Mouse (Mus musculus): ENCODE measurements at regions not wholly inside any gene's neighbourhood (a gene's known extent, or its start where the extent isn't known, plus 50 kb on each side); places are given as distances from the start of the nearest gene placed in this dataset.

DNA sequence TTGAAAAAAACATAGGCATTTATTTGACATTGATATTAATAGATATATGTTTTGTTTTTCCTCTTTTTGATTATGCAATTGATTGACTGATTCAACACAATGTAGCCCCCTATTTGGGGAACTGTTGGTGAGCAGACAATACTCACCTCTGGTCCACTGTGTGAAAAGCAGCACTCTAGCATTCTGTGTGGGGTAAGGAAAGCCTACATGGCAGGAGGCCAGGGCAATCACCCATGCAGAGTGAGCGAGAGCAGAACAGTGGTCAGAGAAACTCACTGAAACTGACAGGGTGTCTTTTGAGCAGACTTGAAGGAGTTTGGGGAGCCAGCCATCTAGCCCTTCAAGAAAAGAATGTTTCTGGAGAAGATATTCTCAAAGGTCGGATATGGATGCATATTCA, 73.2 kb upstream of the Azi2 start:
- DNase-seq (ENCODE audit: low spot score) = no peak

DNA sequence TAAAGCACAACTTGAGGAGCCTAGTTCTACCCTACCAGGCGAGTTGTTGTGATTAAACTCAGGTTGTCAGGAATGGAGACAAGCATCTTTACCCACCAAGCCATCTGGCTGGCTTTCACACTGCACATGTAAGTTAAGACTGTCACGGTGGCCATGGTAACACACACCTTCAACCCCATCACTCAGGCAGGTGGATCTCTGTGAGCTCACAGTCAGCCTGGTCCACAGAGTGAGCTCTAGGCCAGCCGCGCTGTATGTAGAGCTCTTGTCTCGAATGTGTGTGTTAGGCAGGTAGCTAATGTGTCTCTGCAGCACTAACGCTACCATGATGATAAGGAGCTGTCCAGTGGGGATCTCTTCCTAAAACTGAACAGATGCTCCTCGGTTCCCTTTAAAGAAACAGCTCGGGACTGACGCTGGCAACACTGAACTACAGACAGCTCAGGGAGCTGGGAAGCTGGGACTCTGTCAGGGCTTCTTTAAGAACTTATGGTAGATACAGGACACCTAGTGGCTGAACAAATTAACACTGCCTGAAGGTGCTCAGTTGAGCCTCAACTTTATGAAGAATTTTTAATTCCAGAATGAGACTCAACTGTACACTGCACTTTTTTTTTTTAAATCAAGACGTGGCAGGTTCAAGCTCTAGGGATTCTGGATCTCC, 73.8 kb upstream of the Azi2 start:
- DNase-seq (ENCODE audit: low spot score) = no peak

DNA sequence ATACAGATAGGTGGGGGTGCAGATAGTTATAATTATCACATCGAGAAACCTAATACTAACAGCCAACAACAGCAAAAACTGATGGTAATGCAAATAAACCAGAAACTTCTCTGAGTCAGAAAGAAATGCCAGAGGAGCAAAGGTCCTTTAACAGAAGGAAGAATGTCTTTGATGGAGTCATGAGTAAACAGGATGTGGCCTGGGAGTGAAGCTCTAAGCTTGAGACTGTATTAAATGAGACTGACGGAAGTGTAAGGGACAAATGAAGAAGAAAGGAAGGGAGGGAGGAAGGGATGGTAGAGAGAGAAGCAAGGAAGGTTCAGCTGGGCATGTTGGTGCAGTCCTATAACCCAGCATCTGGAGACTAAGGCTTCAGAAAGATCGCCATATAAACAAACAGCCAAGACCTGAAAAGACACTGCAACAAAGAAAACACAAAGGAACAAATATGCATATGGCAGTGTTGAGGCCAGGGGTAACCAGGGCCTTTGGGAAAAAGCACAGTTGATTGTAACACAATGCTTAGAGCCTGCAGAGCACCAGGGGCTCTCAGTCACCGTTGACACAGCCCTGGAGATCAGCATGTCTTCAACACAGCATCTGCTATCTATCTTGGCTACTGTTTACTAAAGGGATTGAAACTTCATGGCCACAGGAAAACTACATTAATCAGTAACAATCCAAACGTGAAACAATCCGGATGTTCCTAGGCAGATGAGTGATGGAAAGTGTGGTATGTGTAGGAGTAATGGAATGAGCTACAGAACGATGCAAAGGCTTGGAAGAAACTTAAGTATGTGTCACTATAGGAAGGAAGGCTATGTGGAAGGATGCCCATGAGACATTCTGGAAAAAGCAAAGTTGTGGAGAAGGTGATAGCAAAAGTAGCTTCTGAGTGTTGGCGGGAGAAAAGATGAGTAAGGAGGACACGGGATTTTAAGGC, 77.9 kb upstream of the Azi2 start:
- DNase-seq (ENCODE audit: low spot score) = no peak

DNA sequence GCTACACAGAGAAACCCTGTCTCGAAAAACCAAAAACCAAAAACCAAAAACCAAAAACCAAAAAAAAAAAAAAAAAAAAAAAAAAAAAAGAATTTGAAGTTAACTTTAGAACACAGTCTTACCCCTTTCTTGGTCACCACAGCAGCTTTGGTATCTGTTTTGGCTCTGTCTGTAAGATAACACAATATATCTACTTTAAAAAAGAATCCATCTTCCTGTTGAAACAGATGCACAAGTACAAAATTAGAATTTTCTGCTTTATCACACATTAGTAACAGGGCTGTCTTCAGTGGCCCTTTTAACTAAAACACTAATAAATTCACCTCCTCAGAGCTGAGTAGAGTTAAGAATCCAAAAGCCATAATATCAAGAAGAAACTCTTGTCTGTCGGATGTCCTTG, 80.5 kb upstream of the Azi2 start:
- DNase-seq (ENCODE audit: low spot score) = no peak

DNA sequence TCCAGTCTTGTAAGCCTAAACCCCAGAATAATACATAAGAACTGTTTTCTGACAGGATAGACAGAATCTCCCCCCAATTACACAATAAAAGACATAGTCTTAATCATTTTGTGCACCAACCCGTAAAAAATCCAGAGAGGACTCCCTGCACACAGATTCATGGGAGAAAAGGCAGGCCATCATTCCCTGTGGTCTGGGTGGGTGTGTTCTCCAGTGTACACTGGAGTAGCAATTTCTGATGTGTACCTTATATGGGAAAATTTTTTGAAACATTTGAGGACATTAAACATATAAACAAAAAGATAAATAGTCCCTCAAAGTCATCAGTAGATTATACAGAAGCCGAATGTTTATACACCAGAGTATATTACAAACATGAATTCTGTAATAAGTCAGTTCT, 83.1 kb upstream of the Azi2 start:
- DNase-seq (ENCODE audit: low spot score) = no peak

DNA sequence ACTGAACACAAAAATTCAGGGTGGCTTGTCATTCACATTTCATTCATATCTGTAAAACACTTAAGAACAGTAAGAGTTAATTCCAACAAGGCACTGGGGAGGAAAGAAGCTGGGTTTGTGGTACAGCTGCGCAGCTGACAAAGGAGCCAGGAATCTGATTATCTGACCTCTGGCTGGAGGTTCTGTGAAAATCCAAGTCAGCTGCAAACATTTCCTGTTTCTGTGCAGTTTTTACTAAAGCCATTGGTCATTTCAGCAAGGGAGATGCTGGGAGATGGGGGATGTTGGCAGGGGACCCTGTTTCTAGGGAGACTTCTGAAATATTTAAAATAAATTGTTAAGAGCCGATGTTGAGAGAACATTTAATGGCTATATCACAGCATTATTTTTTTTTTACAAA, 83.6 kb upstream of the Azi2 start:
- DNase-seq (ENCODE audit: low spot score) = no peak

DNA sequence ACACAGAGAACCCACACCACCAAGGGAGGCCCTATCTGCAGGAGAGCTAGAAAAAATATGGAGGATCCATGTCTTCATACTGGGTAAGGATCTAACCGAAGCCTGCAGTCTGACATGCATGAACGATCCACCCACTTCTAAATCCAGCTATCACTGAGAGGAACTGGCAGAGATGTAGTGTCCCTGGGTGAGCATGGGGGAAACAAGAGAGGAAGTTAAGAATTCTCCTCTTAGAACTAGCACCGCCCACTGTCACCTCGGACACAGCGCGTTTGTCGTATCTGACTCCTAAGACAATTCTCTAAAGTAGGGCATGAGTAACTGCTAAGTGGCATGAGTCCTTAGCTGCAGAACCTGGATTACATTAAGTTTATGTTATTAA, 112.8 kb upstream of the Azi2 start:
- no peak for DNase-seq (ENCODE audit: low spot score)

DNA sequence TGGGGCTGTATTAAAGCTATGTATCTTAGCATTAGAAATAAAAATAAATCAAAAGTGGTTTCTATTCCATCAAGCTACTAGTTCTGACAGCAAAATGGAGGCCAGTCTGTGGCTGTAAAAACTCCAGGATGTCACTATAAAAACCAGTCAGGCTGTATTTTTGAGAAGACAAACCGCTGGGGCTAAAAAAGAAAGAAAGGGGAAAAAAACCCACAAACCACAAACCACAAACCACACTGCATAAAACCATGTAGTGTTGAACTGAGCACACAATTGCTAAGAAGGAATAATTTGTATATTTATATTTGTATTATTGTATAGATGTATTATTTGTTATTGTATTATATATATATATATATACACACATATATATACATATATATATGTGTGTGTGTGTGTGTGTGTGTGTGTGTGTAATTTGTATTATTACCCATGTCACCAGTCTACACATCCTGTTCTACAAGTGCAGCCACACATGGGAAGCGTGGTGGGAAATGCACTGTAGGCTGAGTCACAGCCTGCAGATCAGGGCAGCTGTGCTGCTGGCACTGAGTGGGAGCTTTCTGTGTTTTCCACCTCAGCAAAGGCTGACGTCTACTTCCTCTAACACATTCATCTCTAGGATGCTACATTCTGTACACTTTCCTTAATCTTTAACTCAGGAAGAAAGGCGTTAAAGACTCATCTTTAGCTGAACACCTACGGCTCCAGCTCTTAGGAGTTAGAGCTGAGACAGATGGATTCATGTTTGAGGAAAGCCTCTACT, 113.4 kb upstream of the Azi2 start:
- no peak for DNase-seq (ENCODE audit: low spot score)

DNA sequence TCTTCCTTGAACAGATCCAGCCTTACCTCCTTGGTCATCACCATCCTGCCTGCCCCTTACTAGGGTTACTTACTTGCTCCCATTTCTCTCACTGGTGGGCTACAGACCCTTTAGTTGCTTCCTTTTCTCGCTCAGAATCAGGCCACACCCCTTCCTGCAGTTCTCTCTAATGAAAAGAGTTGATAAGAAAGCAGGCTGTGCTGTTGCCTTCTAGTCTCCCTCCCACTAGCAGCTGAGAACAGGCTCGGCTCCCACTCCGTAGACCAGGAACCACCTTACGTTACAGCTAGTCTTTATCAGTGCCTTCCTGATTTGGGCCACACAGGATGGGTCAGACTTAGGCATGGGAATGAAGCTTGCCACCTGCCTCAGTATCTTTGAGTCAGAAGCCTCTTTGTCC, 117.3 kb upstream of the Azi2 start:
- DNase-seq (ENCODE audit: low spot score) = no peak

DNA sequence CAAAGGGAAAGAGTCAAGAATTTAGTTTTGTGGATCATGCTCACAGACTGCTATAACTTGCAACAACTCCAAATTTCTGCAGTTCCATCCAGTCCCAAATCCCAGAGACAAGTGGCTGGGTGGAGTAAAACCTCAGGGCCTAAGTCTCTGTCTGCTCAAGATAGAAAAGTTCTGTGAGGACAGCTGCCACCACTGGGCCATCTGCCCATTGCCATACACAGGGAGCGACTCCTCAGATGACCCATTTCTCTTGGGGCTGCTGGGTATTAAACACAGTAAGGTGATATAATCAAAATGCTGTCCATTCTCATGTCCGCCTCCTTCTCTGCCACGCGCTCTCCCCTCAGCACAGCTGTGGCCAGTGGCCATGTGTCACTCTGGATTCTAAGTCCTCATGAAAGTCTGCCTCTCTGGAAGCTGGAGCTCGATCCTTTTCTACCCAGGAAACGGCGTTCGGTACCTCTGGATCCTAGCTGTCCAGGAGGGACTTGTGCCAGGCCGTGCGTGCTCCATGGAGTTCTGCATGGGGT, 132.3 kb upstream of the Azi2 start:
- no peak for DNase-seq (ENCODE audit: low spot score)

DNA sequence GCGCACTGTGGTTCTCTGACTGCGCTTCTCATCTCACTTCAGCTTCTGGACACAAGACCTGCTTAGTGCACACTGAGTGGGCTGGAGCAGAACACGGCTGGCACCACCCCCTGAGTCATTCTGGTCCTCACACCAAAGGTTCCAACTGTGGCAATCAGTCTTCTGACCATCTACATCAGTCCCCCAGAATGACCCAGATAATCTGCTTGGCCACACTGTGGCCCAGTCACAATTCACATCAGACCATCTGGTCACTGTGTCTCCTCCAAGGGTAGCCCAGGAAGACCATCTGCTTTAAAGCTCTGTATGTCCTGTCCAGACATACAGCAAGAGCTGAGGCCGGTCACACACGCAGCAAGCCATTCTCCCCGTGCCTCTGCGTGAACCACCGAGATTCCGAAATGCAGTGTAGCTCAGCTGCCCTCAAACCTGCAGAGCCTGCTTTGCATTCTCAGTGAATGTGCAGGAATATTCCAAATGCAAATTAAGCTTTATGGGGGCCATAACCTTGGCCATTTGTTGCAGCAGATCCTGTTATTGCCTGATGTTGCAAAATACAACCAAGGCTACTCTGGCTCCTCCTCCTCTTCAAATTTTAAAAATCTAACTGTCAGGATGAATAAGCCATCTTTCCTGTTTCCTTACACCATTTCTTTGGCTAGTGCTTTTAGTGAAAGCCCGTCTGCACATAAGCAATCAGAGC, 135.1 kb upstream of the Azi2 start:
- no peak for DNase-seq (ENCODE audit: low spot score)

DNA sequence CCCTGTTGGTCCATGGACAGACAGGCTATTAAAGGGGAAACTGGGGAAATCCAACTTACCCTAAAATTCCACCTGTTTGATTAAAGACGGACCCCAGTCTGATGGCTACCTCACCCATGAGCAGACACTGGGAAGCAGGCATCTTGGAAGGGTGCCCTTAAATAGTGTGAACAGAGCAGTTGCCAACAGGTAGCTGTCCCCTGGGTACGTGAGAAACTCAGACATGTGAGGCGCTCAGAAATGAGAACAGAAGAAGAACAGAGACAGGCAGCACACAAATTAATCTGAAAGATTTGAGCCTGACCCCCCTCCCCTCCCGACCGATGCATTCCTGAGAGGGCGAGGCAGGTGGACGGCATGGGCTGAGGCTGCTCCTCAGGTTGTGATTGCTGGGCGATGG, 135.7 kb upstream of the Azi2 start:
- no peak for DNase-seq (ENCODE audit: low spot score)

DNA sequence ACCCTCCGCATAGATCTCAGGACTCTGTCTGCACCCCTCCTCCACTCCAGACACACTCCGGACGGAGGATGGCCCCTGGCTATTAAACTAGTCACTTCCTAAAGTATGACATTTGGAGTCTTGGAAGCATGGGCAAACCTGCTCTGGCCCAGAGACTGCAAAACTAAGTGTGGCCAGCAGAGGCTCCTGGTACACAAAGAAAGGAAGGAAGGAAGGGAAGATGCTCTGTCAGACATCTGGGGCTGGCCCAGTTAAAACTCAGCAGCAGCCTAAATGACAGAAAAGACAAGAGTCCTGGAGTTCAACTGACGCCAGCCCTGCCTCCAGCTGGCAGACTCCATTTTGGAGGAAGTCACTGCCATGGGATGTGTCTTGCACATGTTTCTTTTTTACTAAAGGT, 137.3 kb upstream of the Azi2 start:
- no peak for DNase-seq (ENCODE audit: low spot score)

DNA sequence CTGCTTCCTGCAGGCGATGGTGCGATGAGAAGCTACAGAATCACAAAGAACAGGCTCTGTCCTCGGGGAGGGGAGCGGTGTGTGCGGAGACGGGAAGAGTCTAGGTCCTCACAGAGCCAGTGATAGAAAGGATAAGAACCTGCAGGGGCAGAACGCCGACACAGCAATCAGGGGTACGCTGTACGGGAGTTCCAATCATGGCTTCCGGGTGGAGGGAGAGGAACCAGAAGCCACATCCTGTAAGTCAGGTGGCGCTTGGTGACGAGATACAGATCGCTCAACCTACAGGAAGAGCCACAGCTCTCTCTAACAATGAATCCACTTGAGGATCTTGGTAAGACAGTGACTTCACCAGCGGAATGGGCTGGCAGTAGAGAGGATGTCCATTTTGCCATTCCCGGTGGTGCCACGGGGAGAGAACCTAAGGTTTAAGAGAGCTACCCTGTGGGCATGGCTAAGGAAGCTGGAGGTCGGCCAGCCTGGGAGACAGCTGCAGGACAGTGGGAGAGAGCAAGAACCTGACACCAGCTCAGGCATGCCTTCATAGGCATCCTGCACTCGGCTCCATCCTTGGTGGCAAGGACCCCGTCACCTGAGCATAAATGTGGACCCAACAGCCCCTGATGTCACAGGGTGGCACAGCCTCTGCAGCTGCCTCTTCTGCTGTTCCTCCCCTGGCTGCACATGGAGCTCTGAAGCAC, 137.9 kb upstream of the Azi2 start:
- peak; percentile 28 for DNase-seq (ENCODE audit: low spot score)

DNA sequence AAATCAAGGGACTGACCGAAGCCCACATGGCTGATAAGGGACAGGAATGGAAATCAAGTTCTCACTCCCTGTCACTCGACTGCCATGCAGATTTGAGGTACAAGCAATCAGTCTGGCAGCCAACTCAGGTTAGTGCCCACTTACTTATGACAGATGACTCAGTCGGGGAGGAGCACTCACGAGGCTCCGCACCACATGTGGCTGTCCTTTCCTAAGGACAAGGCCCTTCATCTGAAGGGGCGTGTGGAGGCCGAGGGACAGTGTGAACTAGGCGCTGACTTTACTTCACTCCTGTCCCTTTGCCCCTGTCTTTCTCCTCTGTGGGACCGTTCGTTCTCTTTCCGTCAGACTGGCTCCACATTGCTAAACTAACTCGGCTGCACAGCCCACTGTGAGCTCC, 139.7 kb upstream of the Azi2 start:
- DNase-seq (ENCODE audit: low spot score) = no peak

DNA sequence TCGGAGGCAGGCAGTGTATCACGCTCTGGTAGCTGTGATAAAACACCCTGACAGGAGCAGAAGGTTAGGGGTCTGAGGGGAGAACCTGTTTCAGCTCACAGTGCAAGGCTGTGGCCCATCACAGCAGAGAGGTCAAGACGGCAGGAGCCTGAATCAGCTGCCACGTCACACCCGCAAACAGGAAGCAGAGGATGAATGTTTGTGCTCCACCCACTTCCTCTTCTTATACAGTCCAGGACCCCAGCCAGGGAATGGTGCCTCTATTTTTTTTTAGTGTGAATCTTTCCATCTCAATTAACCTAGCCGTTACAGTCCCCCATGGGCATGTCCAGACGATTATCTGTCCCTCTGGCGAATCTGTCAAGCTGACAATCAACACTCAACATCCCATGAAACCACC, 143.8 kb upstream of the Azi2 start:
- no peak for DNase-seq (ENCODE audit: low spot score)

DNA sequence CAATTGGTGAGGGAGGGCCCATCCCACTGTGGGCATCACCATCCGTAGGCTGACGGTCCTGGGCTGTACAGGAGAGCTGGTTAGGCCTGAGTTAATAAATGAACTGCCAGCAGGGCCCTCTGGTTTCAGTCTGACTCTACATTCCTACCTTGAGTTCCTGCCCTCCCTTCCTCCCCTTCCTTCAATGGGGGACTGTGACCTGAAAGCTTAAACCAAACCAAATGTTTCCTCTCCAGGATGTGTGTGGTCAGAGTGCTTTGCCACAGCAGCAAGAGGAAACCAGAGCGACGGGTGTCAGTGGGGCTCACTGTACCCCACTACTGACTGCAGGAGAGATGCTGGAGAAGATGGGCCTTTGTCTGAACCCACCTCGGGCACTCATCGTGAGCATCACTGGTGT, 147.7 kb upstream of the Azi2 start:
- DNase-seq (ENCODE audit: low spot score) = no peak

DNA sequence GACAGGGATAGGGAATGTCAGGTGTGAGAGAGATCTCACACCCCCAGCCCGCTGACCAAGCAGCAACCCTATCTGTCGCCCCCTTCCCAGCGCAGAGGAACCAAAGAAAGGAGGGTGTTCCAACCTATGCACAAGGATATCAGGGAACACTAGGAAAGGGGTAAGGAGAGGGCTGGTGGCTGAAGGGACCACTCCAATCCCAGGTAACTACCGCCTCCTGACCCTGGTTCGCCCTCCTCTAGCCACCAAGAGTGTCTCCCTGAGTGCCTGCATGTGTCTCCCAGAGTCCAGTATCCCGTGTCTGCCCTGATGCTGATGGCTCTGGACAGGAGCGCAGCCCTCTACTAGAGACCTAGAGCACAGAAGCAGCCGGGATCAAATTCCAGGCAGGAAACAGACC, 167.1 kb upstream of the Azi2 start:
- DNase-seq (ENCODE audit: low spot score) = no peak

DNA sequence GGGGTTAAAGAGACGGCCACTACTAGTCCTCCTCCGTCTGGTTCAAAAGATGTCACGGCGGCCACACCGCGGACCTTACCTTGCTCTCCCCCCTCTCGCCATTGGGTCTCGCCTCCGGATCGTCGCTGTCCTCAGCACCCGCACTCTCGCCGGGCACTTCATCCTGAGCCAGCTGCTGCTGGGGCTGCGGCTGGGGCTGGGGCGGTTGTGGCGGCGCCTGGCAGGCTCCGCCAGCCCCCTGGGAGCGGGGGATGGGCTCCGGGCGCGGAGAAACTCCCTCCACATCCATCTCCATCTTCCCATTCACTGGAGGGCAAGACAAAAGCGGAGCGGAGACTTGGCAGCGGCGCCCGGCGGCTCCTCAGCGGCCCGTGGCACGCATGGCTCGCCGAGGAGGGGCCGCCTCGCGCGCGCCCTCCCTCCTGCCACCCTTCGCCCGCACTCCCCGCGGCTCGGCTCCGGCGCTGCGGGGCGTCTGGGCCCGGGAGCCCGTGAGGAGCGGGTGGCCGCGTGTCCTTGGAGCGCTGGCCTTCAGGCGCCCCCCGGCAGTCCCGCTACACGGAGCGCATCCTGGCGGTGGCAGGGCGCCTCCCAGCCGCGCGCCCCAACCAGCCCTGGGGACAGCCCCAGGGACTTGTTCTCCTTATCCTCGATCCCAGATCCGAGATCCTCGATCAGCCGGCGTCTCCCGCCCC, 167.8 kb upstream of the Azi2 start:
- DNase-seq (ENCODE audit: low spot score) = no peak

DNA sequence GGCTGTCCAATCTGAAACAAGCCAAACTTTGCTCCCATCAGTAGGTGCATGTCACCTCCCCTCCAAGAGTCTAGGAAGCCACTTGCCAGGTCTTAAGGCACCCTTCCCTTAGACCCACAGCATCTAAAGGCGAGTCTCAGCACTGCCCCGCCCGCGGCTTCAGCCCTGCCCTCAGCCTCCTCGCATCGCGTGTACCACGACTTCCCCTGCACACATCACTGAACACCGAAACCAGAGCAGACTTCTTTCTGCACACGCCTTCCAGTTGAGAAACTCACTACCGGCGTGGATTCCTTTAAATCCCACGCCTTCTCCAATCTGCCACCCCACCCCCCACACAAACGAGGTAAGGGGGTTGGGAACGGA, 168.3 kb upstream of the Azi2 start:
- DNase-seq (ENCODE audit: low spot score) = no peak

DNA sequence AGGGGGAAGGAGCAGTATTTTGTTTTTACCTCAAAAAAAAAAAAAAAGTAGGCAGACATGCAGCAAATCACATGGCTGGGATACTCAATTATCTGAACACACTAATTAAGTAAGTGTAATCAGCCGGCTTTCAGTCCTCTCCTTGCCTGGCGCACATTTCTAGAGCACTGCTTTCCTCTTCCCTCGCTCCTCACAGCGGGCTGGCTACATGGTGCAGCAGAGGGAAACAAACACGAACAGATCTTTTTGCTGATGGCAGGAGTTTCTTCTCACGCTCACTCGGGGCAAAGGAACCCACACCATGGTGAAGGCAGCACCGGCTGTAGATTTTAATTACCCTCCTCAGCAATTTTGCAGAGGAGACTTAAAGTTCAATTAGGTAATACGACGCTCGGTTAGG, 169.7 kb upstream of the Azi2 start:
- DNase-seq (ENCODE audit: low spot score) = no peak

Data from spleen, adult 12 weeks (tissue).